Mouse (Mus musculus) liver, adult 2 months (tissue): ENCODE data around the gene Tdrd6.

ENCODE experiments used
- CTCF ChIP-seq: fragments of 200-500 bp; IDR thresholded peaks from 2 replicates; pipeline ENCODE4 v1.5.1; 2011; ENCODE audit warnings: low read depth, low read length, control low read depth
- POLR2A ChIP-seq: fragments of 200-500 bp; IDR thresholded peaks from 2 replicates; pipeline ENCODE4 v1.6.1; 2011; ENCODE audit warnings: low read length, control low read depth; ENCODE audit not compliant: insufficient read depth; ENCODE audit errors: extremely low read depth

- TF ChIP-seq CTCF (no peak), POLR2A (no peak)
Observed at GRCm38 (mm10) chr17:43629496-43630426, at the start of gene Tdrd6.
